Mouse (Mus musculus): ENCODE results near the gene Fam170b.

- TF ChIP-seq CTCF (IDR thresholded peaks at IDR 0.05; ENCODE audit: control insufficient read depth, insufficient read depth, low read length) (no peak), POLR2A (IDR thresholded peaks at IDR 0.05; ENCODE audit: borderline replicate concordance, control insufficient read depth, low read depth, low read length) (no peak)
Measured at GRCm38 (mm10) chr14:32825426-32826032, 8.2 kb upstream of the Fam170b start.
